Mouse (Mus musculus): ENCODE data around the gene Rhoh. TPM values are rescaled to one million over a fixed set of nuclear protein-coding genes. Genes with fewer than 3 reads are reported as not detected.

The Rhoh gene
- polyA plus RNA-seq, 1 experiment from 2014 or later: 0.27 TPM

- Histone ChIP-seq H3K36me3 (no peaks in the 10 kb centered on the region), H3K4me1 (replicated peaks) (no peaks in the 10 kb centered on the region), H3K4me2 (replicated peaks) (no peak overlapping the region), H3K4me3 (replicated peaks) (no peak overlapping the region), H3K27me3 (no peaks in the 10 kb centered on the region), H3K27ac (no peak overlapping the region), H3K9me3 (no peaks in the 10 kb centered on the region), H3K9ac (replicated peaks) (no peak overlapping the region)
- 79% methylated on average over 3 of the region's 3 CpGs for WGBS
- ATAC-seq: no peak
Observed at GRCm38 (mm10) chr5:65846958-65847357, 14.1 kb upstream of the Rhoh start.

GRCm38 (mm10) chr5:65847656-65848055 lies 13.4 kb upstream of the Rhoh start:
- no peak for ATAC-seq
- Histone ChIP-seq H3K27me3 (no peaks in the 10 kb centered on the region), H3K36me3 (no peaks in the 10 kb centered on the region), H3K4me2 (replicated peaks) (no peak overlapping the region), H3K9me3 (no peaks in the 10 kb centered on the region), H3K27ac (no peak overlapping the region), H3K4me3 (replicated peaks) (no peak overlapping the region), H3K9ac (replicated peaks) (no peak overlapping the region), H3K4me1 (replicated peaks) (no peaks in the 10 kb centered on the region)
- WGBS: 83% methylated on average over 7 of the region's 7 CpGs

DNA sequence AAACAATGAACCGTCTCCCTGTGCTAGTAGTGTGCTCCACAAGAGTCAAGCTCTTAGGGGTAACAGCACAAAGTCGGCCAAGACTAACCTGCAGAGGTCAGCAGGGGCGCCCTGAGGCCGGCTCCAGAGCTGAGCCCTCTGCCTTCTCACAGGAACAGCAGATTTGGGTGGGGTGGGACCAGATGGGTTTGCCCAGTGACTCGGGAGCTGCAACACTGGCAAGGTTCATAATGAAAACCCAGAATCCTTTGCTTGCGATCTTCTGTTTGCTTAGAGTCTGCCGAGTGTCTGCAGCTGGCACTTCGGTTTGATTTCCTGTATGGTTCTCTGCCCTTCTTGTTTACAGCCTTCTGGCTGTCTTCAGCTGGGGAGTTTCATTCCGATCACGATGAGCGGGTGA lies 10.2 kb upstream of the Rhoh start:
- no peaks in the 10 kb centered on the region for H3K4me1 ChIP-seq (replicated peaks)
- no peak overlapping the region for H3K9ac ChIP-seq (replicated peaks)
- no peak overlapping the region for H3K27ac ChIP-seq
- H3K4me3 ChIP-seq (replicated peaks): no peak overlapping the region
- no peaks in the 10 kb centered on the region for H3K9me3 ChIP-seq
- H3K36me3 ChIP-seq: no peaks in the 10 kb centered on the region
- H3K27me3 ChIP-seq: no peaks in the 10 kb centered on the region
- H3K4me2 ChIP-seq (replicated peaks): no peak overlapping the region
- WGBS: 73% methylated on average over 11 of the region's 11 CpGs
- no peak for ATAC-seq

DNA sequence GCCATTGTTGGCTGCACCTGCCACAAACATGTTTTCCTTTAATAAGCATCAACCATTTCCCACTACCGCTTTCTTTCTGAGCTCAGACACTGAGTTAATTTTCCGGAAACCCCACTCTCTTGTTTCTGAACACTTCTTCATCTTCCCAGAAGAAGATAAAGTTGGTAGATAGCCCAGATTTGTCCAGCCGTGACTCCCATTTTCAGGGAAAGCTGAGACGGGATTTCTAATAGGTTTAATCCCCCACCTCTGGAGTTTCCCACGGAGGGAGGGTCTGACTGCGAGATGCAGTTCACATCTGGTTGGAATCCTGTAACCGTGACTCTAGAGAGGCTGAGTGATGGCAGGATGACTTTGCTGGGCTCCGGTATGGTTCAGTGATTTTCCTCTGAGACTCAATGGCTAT lies 6.2 kb upstream of the Rhoh start:
- no peak for ATAC-seq
- Histone ChIP-seq H3K4me3 (replicated peaks) (no peak overlapping the region), H3K9ac (replicated peaks) (no peak overlapping the region), H3K27ac (no peak overlapping the region), H3K4me1 (replicated peaks) (no peaks in the 10 kb centered on the region), H3K27me3 (no peaks in the 10 kb centered on the region), H3K9me3 (no peaks in the 10 kb centered on the region), H3K4me2 (replicated peaks) (no peak overlapping the region), H3K36me3 (no peaks in the 10 kb centered on the region)
- 36% methylated on average over 8 of the region's 8 CpGs for WGBS

DNA sequence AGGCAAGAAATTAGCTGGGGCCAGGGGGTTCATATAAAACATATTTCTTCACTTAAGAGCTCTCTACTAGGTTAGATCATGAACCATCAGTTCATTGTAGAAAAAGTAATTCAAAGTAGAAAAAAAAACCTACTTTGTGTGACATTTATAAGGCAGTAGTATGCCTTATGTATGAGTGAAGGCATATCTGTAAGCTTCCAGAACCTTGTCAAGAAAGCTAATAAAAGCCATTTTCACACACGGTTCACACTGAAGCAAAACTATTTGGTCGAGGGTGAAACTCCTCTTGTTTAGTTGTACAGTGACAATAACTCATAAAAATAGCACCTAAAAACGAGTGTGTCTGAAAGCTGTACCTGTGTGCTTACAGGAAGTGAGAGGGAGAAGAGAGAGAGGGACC lies 5.4 kb upstream of the Rhoh start:
- Histone ChIP-seq H3K9ac (replicated peaks) (no peak overlapping the region), H3K36me3 (no peaks in the 10 kb centered on the region), H3K9me3 (no peaks in the 10 kb centered on the region), H3K27me3 (no peaks in the 10 kb centered on the region), H3K27ac (no peak overlapping the region), H3K4me3 (replicated peaks) (no peak overlapping the region), H3K4me2 (replicated peaks) (no peak overlapping the region), H3K4me1 (replicated peaks) (no peaks in the 10 kb centered on the region)
- no peak for ATAC-seq
- 85% methylated on average over 3 of the region's 3 CpGs for WGBS

- H3K9ac ChIP-seq (replicated peaks): no peak overlapping the region
- 81% methylated on average over 16 of the region's 17 CpGs for WGBS
- H3K4me3 ChIP-seq (replicated peaks): no peak overlapping the region
- H3K9me3 ChIP-seq: no peaks in the 10 kb centered on the region
- H3K27me3 ChIP-seq: no peaks in the 10 kb centered on the region
- ATAC-seq: no peak
- H3K4me2 ChIP-seq (replicated peaks): no peak overlapping the region
- no peaks in the 10 kb centered on the region for H3K36me3 ChIP-seq
- H3K4me1 ChIP-seq (replicated peaks): no peaks in the 10 kb centered on the region
- no peak overlapping the region for H3K27ac ChIP-seq
Observed at GRCm38 (mm10) chr5:65856591-65857411, 4.2 kb upstream of the Rhoh start.

DNA sequence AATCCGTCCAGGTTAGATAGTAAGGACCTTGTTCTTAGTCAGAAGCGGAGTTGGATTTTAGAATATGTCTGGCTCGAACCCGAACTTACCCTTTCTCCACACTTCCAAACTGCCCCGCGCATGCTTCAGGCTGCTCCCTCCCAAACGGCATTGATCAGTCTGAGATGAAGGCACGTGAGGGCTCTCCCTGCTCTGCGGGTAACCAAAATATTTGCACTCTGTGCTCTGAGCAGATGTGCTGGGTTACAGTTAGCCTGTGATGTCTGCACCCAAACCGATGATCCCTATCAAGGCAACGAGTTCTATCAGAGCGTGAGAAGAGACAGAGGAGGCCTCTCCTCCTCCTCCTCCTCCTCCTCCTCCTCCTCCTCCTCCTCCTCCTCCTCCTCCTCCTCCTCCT lies 3.1 kb upstream of the Rhoh start:
- no peaks in the 10 kb centered on the region for H3K27me3 ChIP-seq
- no peaks in the 10 kb centered on the region for H3K4me1 ChIP-seq (replicated peaks)
- H3K4me2 ChIP-seq (replicated peaks): no peak overlapping the region
- WGBS: 79% methylated on average over 12 of the region's 12 CpGs
- H3K27ac ChIP-seq: no peak overlapping the region
- H3K36me3 ChIP-seq: no peaks in the 10 kb centered on the region
- no peak for ATAC-seq
- no peak overlapping the region for H3K9ac ChIP-seq (replicated peaks)
- no peak overlapping the region for H3K4me3 ChIP-seq (replicated peaks)
- no peaks in the 10 kb centered on the region for H3K9me3 ChIP-seq

GRCm38 (mm10) chr5:65858355-65858754 lies 2.7 kb upstream of the Rhoh start:
- Histone ChIP-seq H3K9me3 (no peaks in the 10 kb centered on the region), H3K4me3 (replicated peaks) (no peak overlapping the region), H3K36me3 (no peaks in the 10 kb centered on the region), H3K4me1 (replicated peaks) (no peaks in the 10 kb centered on the region), H3K9ac (replicated peaks) (no peak overlapping the region), H3K27me3 (no peaks in the 10 kb centered on the region), H3K27ac (no peak overlapping the region), H3K4me2 (replicated peaks) (no peak overlapping the region)
- WGBS: 92% methylated on average over 4 of the region's 6 CpGs
- no peak for ATAC-seq

DNA sequence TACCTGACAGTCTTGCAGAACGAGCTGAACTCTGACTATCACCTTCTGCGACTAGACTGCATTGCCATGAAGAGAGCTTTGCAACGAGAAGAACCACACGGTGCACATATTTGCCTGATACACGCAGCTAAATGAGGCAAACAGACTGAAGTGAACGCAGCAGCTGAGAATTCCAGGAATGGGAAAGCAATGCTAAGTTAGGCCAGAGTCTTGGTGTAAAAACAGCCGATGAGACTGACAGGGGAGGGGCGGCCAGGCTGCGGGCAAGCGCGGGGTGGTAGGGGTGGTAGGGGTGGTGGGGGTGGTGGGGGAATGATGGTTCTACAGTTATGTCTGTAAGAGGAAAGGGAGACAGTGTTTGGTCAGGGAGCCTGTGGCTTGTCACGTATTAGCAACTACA lies 2.1 kb upstream of the Rhoh start:
- ATAC-seq: no peak
- no peak overlapping the region for H3K4me3 ChIP-seq (replicated peaks)
- 83% methylated on average over 12 of the region's 12 CpGs for WGBS
- H3K27me3 ChIP-seq: no peaks in the 10 kb centered on the region
- no peaks in the 10 kb centered on the region for H3K4me1 ChIP-seq (replicated peaks)
- H3K9me3 ChIP-seq: no peaks in the 10 kb centered on the region
- H3K9ac ChIP-seq (replicated peaks): no peak overlapping the region
- no peak overlapping the region for H3K4me2 ChIP-seq (replicated peaks)
- no peaks in the 10 kb centered on the region for H3K36me3 ChIP-seq
- H3K27ac ChIP-seq: no peak overlapping the region

GRCm38 (mm10) chr5:65859396-65859795 lies 1.6 kb upstream of the Rhoh start:
- Histone ChIP-seq H3K9me3 (no peaks in the 10 kb centered on the region), H3K36me3 (no peaks in the 10 kb centered on the region), H3K4me2 (replicated peaks) (no peak overlapping the region), H3K27ac (no peak overlapping the region), H3K9ac (replicated peaks) (no peak overlapping the region), H3K4me1 (replicated peaks) (no peaks in the 10 kb centered on the region), H3K27me3 (no peaks in the 10 kb centered on the region), H3K4me3 (replicated peaks) (no peak overlapping the region)
- 65% methylated on average over 6 of the region's 6 CpGs for WGBS
- ATAC-seq: no peak

DNA sequence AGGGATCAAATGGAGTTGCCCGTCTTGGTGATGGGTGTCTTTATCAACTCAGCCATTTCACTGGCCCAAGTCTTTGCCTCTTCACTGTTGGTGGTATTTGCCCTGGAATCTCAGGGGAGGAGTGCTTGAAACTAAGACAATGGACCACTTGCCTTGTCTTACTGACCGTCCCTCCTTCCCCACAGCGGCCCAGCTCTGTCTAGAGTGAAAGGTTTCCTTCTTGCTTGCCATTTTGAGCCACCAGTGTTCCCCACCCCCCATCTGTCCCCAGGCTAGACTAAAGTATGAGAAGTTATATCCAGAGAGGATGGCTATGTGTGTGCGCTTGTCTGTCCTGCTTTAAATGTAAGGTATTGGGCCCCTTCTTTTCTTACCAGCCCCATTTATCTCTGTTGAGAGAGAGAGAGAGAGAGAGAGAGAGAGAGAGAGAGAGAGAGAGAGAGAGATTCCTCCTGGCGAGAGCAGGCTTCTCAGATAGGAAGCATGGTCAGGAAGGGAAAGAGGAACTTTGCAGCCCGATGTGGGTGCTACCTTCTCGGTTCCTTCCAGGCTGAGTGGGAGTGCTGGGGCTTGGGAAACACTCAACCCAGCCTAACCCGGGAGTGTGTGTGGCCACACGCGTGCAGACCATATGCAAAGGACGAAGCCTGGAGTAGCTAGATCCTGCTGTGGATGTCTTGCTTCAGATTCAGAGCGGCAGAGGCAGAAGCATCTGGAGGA lies 572 bp upstream of the Rhoh start:
- H3K4me2 ChIP-seq (replicated peaks): no peak overlapping the region
- H3K4me3 ChIP-seq (replicated peaks): no peak overlapping the region
- ATAC-seq: no peak
- 75% methylated on average over 12 of the region's 12 CpGs for WGBS
- H3K27me3 ChIP-seq: no peaks in the 10 kb centered on the region
- no peak overlapping the region for H3K9ac ChIP-seq (replicated peaks)
- no peaks in the 10 kb centered on the region for H3K9me3 ChIP-seq
- no peaks in the 10 kb centered on the region for H3K36me3 ChIP-seq
- no peak overlapping the region for H3K27ac ChIP-seq
- H3K4me1 ChIP-seq (replicated peaks): no peaks in the 10 kb centered on the region

DNA sequence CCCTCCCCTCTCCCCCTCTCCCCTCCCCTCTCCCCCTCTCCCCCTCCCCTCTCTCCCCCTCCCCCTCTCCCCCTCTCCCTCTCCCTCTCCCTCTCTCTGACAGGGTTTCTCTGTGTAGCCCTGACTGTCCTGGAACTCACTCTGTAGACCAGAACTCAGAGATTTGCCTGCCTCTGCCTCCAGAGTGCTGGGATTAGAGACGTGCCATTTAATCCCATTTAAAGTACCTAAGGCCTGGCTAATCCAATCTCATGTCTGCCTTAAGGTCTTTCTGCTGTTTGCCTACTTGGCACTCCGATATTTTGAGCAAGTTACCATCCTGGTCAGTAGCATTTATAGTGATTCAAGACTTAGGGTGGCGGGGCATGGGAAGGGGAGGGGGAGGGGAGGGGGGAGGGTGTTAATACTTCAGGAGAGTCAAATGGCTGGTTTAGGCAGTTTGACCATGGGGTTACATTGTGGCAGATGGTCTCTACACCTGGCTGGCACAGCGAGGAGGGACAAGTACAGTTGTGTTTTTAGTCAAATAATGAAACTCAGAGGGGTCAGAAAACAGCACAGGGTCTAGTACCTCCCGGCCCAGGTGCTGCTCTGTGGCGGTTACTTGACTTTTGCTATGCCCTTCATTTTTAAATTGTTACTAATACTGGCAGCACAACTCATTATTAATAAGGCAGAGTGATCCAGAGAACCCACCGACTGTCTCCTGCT lies 1.4 kb downstream of the Rhoh start:
- H3K4me1 ChIP-seq (replicated peaks): no peaks in the 10 kb centered on the region
- H3K4me3 ChIP-seq (replicated peaks): no peak overlapping the region
- H3K27me3 ChIP-seq: no peaks in the 10 kb centered on the region
- no peaks in the 10 kb centered on the region for H3K36me3 ChIP-seq
- 88% methylated on average over 7 of the region's 7 CpGs for WGBS
- ATAC-seq: no peak
- no peak overlapping the region for H3K4me2 ChIP-seq (replicated peaks)
- H3K27ac ChIP-seq: no peak overlapping the region
- no peak overlapping the region for H3K9ac ChIP-seq (replicated peaks)
- H3K9me3 ChIP-seq: no peaks in the 10 kb centered on the region
